Mouse (Mus musculus) liver, embryonic 16.5 days (tissue): ENCODE results near the gene Tmc4. TPM values are rescaled to one million over a fixed set of nuclear protein-coding genes. Genes with fewer than 3 reads are reported as not detected.

Source experiments
- ATAC-seq: fragments of 200-750 bp; cut with Nextera tagmentation; 2 replicates; pipeline ENCODE4 v1.8.0; 2017; ENCODE audit warnings: low read depth, mild to moderate bottlenecking, moderate number of reproducible peaks, moderate library complexity
- H3K27ac ChIP-seq: fragments of 300-500 bp; sonication (generic); 2 replicates; pipeline ENCODE4 v1.5.1; 2014; ENCODE audit warnings: mild to moderate bottlenecking, low read length
- H3K27me3 ChIP-seq: fragments of 300-500 bp; sonication (generic); 2 replicates; pipeline ENCODE4 v1.6.1; 2014; ENCODE audit warnings: low read depth, low read length, mixed read lengths; ENCODE audit not compliant: control insufficient read depth, insufficient read depth
- H3K36me3 ChIP-seq: fragments of 300-500 bp; sonication (generic); 2 replicates; pipeline ENCODE4 v1.6.1; 2014; ENCODE audit warnings: mild to moderate bottlenecking; ENCODE audit not compliant: control insufficient read depth, insufficient read depth
- H3K4me1 ChIP-seq: fragments of 300-500 bp; sonication (generic); 2 replicates; pipeline ENCODE4 v1.6.1; 2014; ENCODE audit warnings: low read depth, low read length, mixed read lengths; ENCODE audit not compliant: control insufficient read depth
- H3K4me2 ChIP-seq: fragments of 300-500 bp; sonication (generic); 2 replicates; pipeline ENCODE4 v1.6.1; 2014; ENCODE audit warnings: low read depth, low read length, mixed read lengths
- H3K4me3 ChIP-seq: fragments of 300-500 bp; sonication (generic); 2 replicates; pipeline ENCODE4 v1.5.1; 2014; ENCODE audit warnings: low read depth, mild to moderate bottlenecking, low read length
- H3K9ac ChIP-seq: fragments of 300-500 bp; sonication (generic); 2 replicates; pipeline ENCODE4 v1.6.1; 2014; ENCODE audit warnings: low read depth, low read length
- H3K9me3 ChIP-seq: fragments of 300-500 bp; sonication (generic); replicated peaks from 2 replicates; pipeline ENCODE4 v1.6.1; 2016; ENCODE audit warnings: low read length; ENCODE audit not compliant: control insufficient read depth
- WGBS: fragments of 180-500 bp; shearing (Covaris S2); extraction: QIAGEN DNeasy Blood & Tissue Kit; methylation state at CpG from one replicate; pipeline ENCODE4 v1.1.7; 2014; ENCODE audit not compliant: insufficient replicate concordance; 5-methylcytosine and 5-hydroxymethylcytosine counted together
- polyA plus RNA-seq: library from polyadenylated mRNA; unstranded; fragments of >200 nt; fragmentation: Nextera tagmentation; extraction: Ambion mirVana; gene quantifications from 2 replicates; pipeline ENCODE4 v1.2.1, GENCODE M21; 2015

The Tmc4 gene
- polyA plus RNA-seq, 1 experiment from 2014 or later = 4.6 TPM

DNA sequence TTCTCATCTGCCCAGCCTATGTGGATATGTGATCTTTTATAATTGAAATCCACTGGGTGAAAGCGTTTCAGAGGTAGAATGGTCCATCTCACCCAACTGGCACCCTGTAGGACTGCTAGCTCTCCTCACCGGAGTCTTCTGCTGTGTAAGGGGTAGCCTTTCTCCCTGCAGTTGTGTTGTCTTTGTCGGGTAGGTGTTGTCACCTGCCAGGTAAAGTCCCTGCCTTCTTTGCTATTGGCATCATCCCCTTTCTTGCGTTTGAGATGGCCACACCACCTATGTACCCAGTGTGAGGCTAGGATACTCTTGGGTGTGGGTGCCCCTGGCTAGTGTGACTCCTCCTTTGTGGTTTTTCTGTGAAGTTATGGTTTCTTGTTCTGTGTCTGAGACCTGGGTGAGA is 30.7 kb downstream of the Tmc4 start:
- H3K27me3 ChIP-seq = no peaks in the 10 kb centered on the region
- WGBS = 50% methylated on average over 4 of the region's 4 CpGs
- peak overlapping the region; percentile 91 for H3K4me2 ChIP-seq
- peaks cover 35% of the 10 kb centered on the region for H3K4me1 ChIP-seq
- peak overlapping the region; percentile 99 for H3K9ac ChIP-seq
- H3K4me3 ChIP-seq = peak overlapping the region; percentile 96
- no peak for ATAC-seq
- peaks cover 18% of the 10 kb centered on the region for H3K36me3 ChIP-seq
- no peak overlapping the region; the same call in 1 of the 2 replicates for H3K27ac ChIP-seq
- H3K9me3 ChIP-seq = no peaks in the 10 kb centered on the region

GRCm38 (mm10) chr7:3646188-3646587 is 31.2 kb downstream of the Tmc4 start:
- H3K9me3 ChIP-seq = no peaks in the 10 kb centered on the region
- WGBS = 9% methylated on average over 9 of the region's 9 CpGs
- peaks cover 35% of the 10 kb centered on the region for H3K4me1 ChIP-seq
- H3K4me2 ChIP-seq = peak overlapping the region; percentile 91
- no peak for ATAC-seq
- H3K36me3 ChIP-seq = peaks cover 14% of the 10 kb centered on the region
- H3K27me3 ChIP-seq = no peaks in the 10 kb centered on the region
- peak overlapping the region; percentile 96 for H3K27ac ChIP-seq
- peak overlapping the region; percentile 96 for H3K4me3 ChIP-seq
- H3K9ac ChIP-seq = peak overlapping the region; percentile 99

- Histone ChIP-seq H3K27ac (peak overlapping the region; percentile 96), H3K27me3 (no peaks in the 10 kb centered on the region), H3K36me3 (peaks cover 14% of the 10 kb centered on the region), H3K9ac (peak overlapping the region; percentile 99), H3K4me1 (peaks cover 35% of the 10 kb centered on the region), H3K9me3 (no peaks in the 10 kb centered on the region), H3K4me3 (peak overlapping the region; percentile 96), H3K4me2 (peak overlapping the region; percentile 91)
- ATAC-seq = no peak
- WGBS = under 1% methylated on average over 53 of the region's 58 CpGs
These were observed 31.8 kb downstream of the Tmc4 start for GRCm38 (mm10) chr7:3645488-3646025.

GRCm38 (mm10) chr7:3644672-3645487 is 32.5 kb downstream of the Tmc4 start, which contains the start of gene Cnot3:
Gene Cnot3 (plus strand): TSS chr7:3645268.
- WGBS = under 1% methylated on average over 51 of the region's 58 CpGs
- H3K27me3 ChIP-seq = no peaks in the 10 kb centered on the region
- peak within 1 kb of the TSS; percentile 97 for H3K27ac ChIP-seq
- H3K36me3 ChIP-seq = peaks cover 11% of the 10 kb centered on the region
- ATAC-seq = peak; percentile 95
- H3K4me2 ChIP-seq = peak within 1 kb of the TSS; percentile 91
- peaks cover 35% of the 10 kb centered on the region for H3K4me1 ChIP-seq
- peak within 1 kb of the TSS; percentile 96 for H3K4me3 ChIP-seq
- H3K9ac ChIP-seq = peak within 1 kb of the TSS; percentile 99
- H3K9me3 ChIP-seq = no peaks in the 10 kb centered on the region

- Histone ChIP-seq H3K27ac (peak overlapping the region; percentile 97), H3K9ac (peak overlapping the region; percentile 37; the same call in 1 of the 2 replicates), H3K4me1 (peaks cover 35% of the 10 kb centered on the region), H3K27me3 (no peaks in the 10 kb centered on the region), H3K36me3 (peaks cover 17% of the 10 kb centered on the region), H3K9me3 (no peaks in the 10 kb centered on the region), H3K4me2 (peak overlapping the region; percentile 78), H3K4me3 (peak overlapping the region; percentile 63)
- under 1% methylated on average over 11 of the region's 11 CpGs for WGBS
- ATAC-seq = no peak
These were observed 33.0 kb downstream of the Tmc4 start for GRCm38 (mm10) chr7:3644348-3644671.

GRCm38 (mm10) chr7:3643843-3644242 is 33.5 kb downstream of the Tmc4 start:
- 10% methylated on average over 9 of the region's 9 CpGs for WGBS
- ATAC-seq = no peak
- Histone ChIP-seq H3K36me3 (peaks cover 18% of the 10 kb centered on the region), H3K27ac (peak overlapping the region; percentile 97), H3K9ac (peak overlapping the region; percentile 37; the same call in 1 of the 2 replicates), H3K27me3 (no peaks in the 10 kb centered on the region), H3K4me2 (peak overlapping the region; percentile 78), H3K4me3 (peak overlapping the region; percentile 63), H3K9me3 (no peaks in the 10 kb centered on the region), H3K4me1 (peaks cover 35% of the 10 kb centered on the region)

- no peaks in the 10 kb centered on the region for H3K27me3 ChIP-seq
- no peak overlapping the region for H3K4me3 ChIP-seq
- no peak overlapping the region for H3K9ac ChIP-seq
- ATAC-seq = no peak
- WGBS = 31% methylated on average over 5 of the region's 5 CpGs
- no peak overlapping the region for H3K4me2 ChIP-seq
- peaks cover 18% of the 10 kb centered on the region for H3K36me3 ChIP-seq
- no peak overlapping the region for H3K27ac ChIP-seq
- no peaks in the 10 kb centered on the region for H3K9me3 ChIP-seq
- peaks cover 32% of the 10 kb centered on the region for H3K4me1 ChIP-seq
These were observed 33.9 kb downstream of the Tmc4 start for GRCm38 (mm10) chr7:3643412-3643811.

GRCm38 (mm10) chr7:3630478-3630815 is 46.9 kb downstream of the Tmc4 start:
- no peaks in the 10 kb centered on the region for H3K9me3 ChIP-seq
- H3K27ac ChIP-seq = no peak overlapping the region
- WGBS = 48% methylated on average over 3 of the region's 3 CpGs
- H3K36me3 ChIP-seq = peaks cover 4% of the 10 kb centered on the region; the same call in 1 of the 2 replicates
- H3K4me3 ChIP-seq = peak overlapping the region; percentile 72
- H3K4me2 ChIP-seq = peak overlapping the region; percentile 94
- H3K9ac ChIP-seq = peak overlapping the region; percentile 62
- peaks cover 17% of the 10 kb centered on the region for H3K4me1 ChIP-seq
- no peak for ATAC-seq
- H3K27me3 ChIP-seq = no peaks in the 10 kb centered on the region
